Mouse (Mus musculus) heart, adult 2 months (tissue): ENCODE data around the gene Rnasel. TPM values are rescaled to one million over a fixed set of nuclear protein-coding genes. Genes with fewer than 3 reads are reported as not detected.

ENCODE experiments used
- DNase-seq, 2 experiments: peaks; one replicate each; pipeline ENCODE4 v3.0.0; 2021
- H3K27ac ChIP-seq: fragments of 200-600 bp; 2 replicates; pipeline ENCODE4 v1.8.1; 2022
- H3K27me3 ChIP-seq: fragments of 200-500 bp; 2 replicates; pipeline ENCODE4 v1.6.1; 2012; ENCODE audit warnings: mild to moderate bottlenecking, low read length, inconsistent platforms, mixed read lengths; ENCODE audit not compliant: control insufficient read depth, insufficient read depth
- H3K36me3 ChIP-seq: fragments of 200-500 bp; 2 replicates; pipeline ENCODE4 v1.6.1; 2012; ENCODE audit warnings: low read length, inconsistent platforms; ENCODE audit not compliant: control insufficient read depth, insufficient read depth
- H3K4me1 ChIP-seq: fragments of 200-500 bp; 2 replicates; pipeline ENCODE4 v1.6.1; 2011; ENCODE audit warnings: low read length; ENCODE audit not compliant: control insufficient read depth, insufficient read depth
- H3K4me3 ChIP-seq: fragments of 200-600 bp; 2 replicates; pipeline ENCODE4 v1.8.1; 2022
- H3K79me2 ChIP-seq: fragments of 200-500 bp; replicated peaks from 2 replicates; pipeline ENCODE4 v1.6.1; 2012; ENCODE audit warnings: mild to moderate bottlenecking, inconsistent platforms, low read length, moderate library complexity, mixed read lengths; ENCODE audit not compliant: control insufficient read depth, insufficient read depth
- H3K9ac ChIP-seq: fragments of 200-500 bp; 2 replicates; pipeline ENCODE4 v1.6.1; 2012; ENCODE audit warnings: low read depth, mild to moderate bottlenecking, control low read depth, inconsistent platforms, low read length, mixed read lengths
- CTCF ChIP-seq: fragments of 200-600 bp; IDR thresholded peaks from 2 replicates; pipeline ENCODE4 v1.8.1; 2022; ENCODE audit warnings: antibody characterized with exemption, mild to moderate bottlenecking, moderate library complexity
- EP300 ChIP-seq: fragments of 200-500 bp; IDR thresholded peaks from 2 replicates; pipeline ENCODE4 v1.6.1; 2011; ENCODE audit warnings: low read depth, low read length, control low read depth; ENCODE audit not compliant: insufficient read depth
- POLR2A ChIP-seq: fragments of 200-500 bp; IDR thresholded peaks from 2 replicates; pipeline ENCODE4 v1.6.1; 2011; ENCODE audit warnings: mild to moderate bottlenecking, low read depth, low read length, control low read depth; ENCODE audit not compliant: insufficient read depth
- WGBS: fragments of 180-500 bp; shearing (Covaris S2); methylation state at CpG from one replicate; pipeline ENCODE4 v1.1.7; 2018; 5-methylcytosine and 5-hydroxymethylcytosine counted together
- intact Hi-C: fragments of 180-260 bp; cut with DNase I; formaldehyde crosslinking; loops from one replicate; pipeline ENCODE4 v1.15.1; 2025
- polyA plus RNA-seq: library from polyadenylated mRNA; depleted of rRNA; stranded (reverse); fragments of >200 nt; gene quantifications from 2 replicates; pipeline ENCODE4 v1.2.3, GENCODE M21; 2012
- total RNA-seq, 2 experiments: library from RNA; stranded (reverse); gene quantifications; 2 replicates each; pipeline ENCODE4 v1.2.3; 2021

Rnasel gene
- total and polyA plus RNA-seq, 3 experiments: 2.5 to 4.6 (median 4.1) TPM

GRCm38 (mm10) chr1:153769998-153770775 is 21.0 kb downstream of the Rnasel start:
- WGBS: 83% methylated on average over 10 of the region's 10 CpGs
- Histone ChIP-seq H3K27ac (no peak overlapping the region), H3K4me3 (no peak overlapping the region), H3K27me3 (no peaks in the 10 kb centered on the region), H3K79me2 (no peaks in the 10 kb centered on the region), H3K9ac (no peak overlapping the region), H3K36me3 (no peaks in the 10 kb centered on the region), H3K4me1 (no peaks in the 10 kb centered on the region)
- intact Hi-C loops: no loop called here
- no peak for TF ChIP-seq POLR2A
- no peak for TF ChIP-seq CTCF
- no peak for DNase-seq

GRCm38 (mm10) chr1:153770776-153771167 is 21.5 kb downstream of the Rnasel start:
- Histone ChIP-seq H3K27me3 (no peaks in the 10 kb centered on the region), H3K4me1 (no peaks in the 10 kb centered on the region), H3K27ac (no peak overlapping the region), H3K79me2 (no peaks in the 10 kb centered on the region), H3K36me3 (no peaks in the 10 kb centered on the region), H3K4me3 (no peak overlapping the region), H3K9ac (no peak overlapping the region)
- 89% methylated on average over 1 of the region's 1 CpGs for WGBS
- no peak for DNase-seq
- TF ChIP-seq POLR2A (no peak), CTCF (no peak), EP300 (no peak)
- intact Hi-C loops: no loop called here

- Histone ChIP-seq H3K79me2 (no peaks in the 10 kb centered on the region), H3K4me1 (no peaks in the 10 kb centered on the region), H3K36me3 (no peaks in the 10 kb centered on the region), H3K4me3 (no peak overlapping the region), H3K27me3 (no peaks in the 10 kb centered on the region), H3K9ac (no peak overlapping the region), H3K27ac (no peak overlapping the region)
- intact Hi-C loops: no loop called here
- WGBS: 69% methylated on average over 6 of the region's 6 CpGs
- DNase-seq: no peak
- no peak for TF ChIP-seq POLR2A
- no peak for TF ChIP-seq CTCF
- no peak for TF ChIP-seq EP300
Measured at GRCm38 (mm10) chr1:153775174-153775573, 25.9 kb downstream of the Rnasel start.

GRCm38 (mm10) chr1:153776257-153776656 is 27.0 kb downstream of the Rnasel start:
- intact Hi-C loops: no loop called here
- Histone ChIP-seq H3K27me3 (no peaks in the 10 kb centered on the region), H3K4me1 (no peaks in the 10 kb centered on the region), H3K36me3 (no peaks in the 10 kb centered on the region), H3K27ac (no peak overlapping the region), H3K9ac (no peak overlapping the region), H3K79me2 (no peaks in the 10 kb centered on the region), H3K4me3 (no peak overlapping the region)
- DNase-seq: no peak
- TF ChIP-seq CTCF (no peak), POLR2A (no peak), EP300 (no peak)
- 90% methylated on average over 7 of the region's 7 CpGs for WGBS

GRCm38 (mm10) chr1:153778205-153778604 is 29.0 kb downstream of the Rnasel start:
- Histone ChIP-seq H3K27ac (no peak overlapping the region), H3K4me3 (no peak overlapping the region), H3K4me1 (no peaks in the 10 kb centered on the region), H3K36me3 (no peaks in the 10 kb centered on the region), H3K9ac (no peak overlapping the region), H3K27me3 (no peaks in the 10 kb centered on the region), H3K79me2 (no peaks in the 10 kb centered on the region)
- DNase-seq: no peak
- WGBS: 84% methylated on average over 10 of the region's 10 CpGs
- no peak for TF ChIP-seq POLR2A
- TF ChIP-seq CTCF: no peak
- TF ChIP-seq EP300: no peak
- intact Hi-C loops: no loop called here

GRCm38 (mm10) chr1:153783339-153783738 is 34.1 kb downstream of the Rnasel start:
- TF ChIP-seq POLR2A (no peak), EP300 (no peak)
- H3K79me2 ChIP-seq: no peaks in the 10 kb centered on the region
- no peaks in the 10 kb centered on the region for H3K36me3 ChIP-seq
- 47% methylated on average over 1 of the region's 1 CpGs for WGBS
- no peak overlapping the region for H3K4me3 ChIP-seq
- H3K9ac ChIP-seq: no peak overlapping the region
- DNase-seq: no peak
- H3K27ac ChIP-seq: no peak overlapping the region
- no peaks in the 10 kb centered on the region for H3K27me3 ChIP-seq
- H3K4me1 ChIP-seq: no peaks in the 10 kb centered on the region
- intact Hi-C loops: no loop called here
